Comparison of ENCODE assay signal across 8 mouse cellular contexts in genomic region chr4:57780833-57781641, GRCm38 (mm10).
DNase-seq lines count a peak whose midpoint lies in the region; ATAC-seq lines count a peak whose summit lies in the region.

No protein-coding gene starts in this region.

- H3K36me3 ChIP-seq in heart, embryonic 11.5 days (ENCODE audit: control insufficient read depth, insufficient read depth, low read length) = no peaks in the 10 kb centered on the region
- H3K36me3 ChIP-seq in forebrain, embryonic 15.5 days = no peaks in the 10 kb centered on the region
- no peaks in the 10 kb centered on the region for H3K36me3 ChIP-seq in midbrain, embryonic 13.5 days

- ATAC-seq in heart, embryonic 11.5 days (replicated peaks; ENCODE audit: insufficient number of reproducible peaks, low FRiP score, low TSS enrichment) = no peak
- ATAC-seq in forebrain, embryonic 15.5 days (replicated peaks) = peak; percentile 39; the same call in 1 of the 2 replicates
- ATAC-seq in midbrain, embryonic 13.5 days = peak; percentile 69

- H3K9ac ChIP-seq in heart, embryonic 11.5 days (ENCODE audit: low read depth, low read length) = 0 out of 2 replicates have a peak overlapping the region, but pooled peaks have one; percentile 24
- H3K9ac ChIP-seq in forebrain, embryonic 15.5 days (replicated peaks) = no peak overlapping the region
- no peak overlapping the region for H3K9ac ChIP-seq in midbrain, embryonic 13.5 days (replicated peaks)

- H3K4me3 ChIP-seq in heart, embryonic 11.5 days (ENCODE audit: low read depth, low read length) = no peak overlapping the region
- no peak overlapping the region for H3K4me3 ChIP-seq in forebrain, embryonic 15.5 days
- H3K4me3 ChIP-seq in midbrain, embryonic 13.5 days (replicated peaks) = peak overlapping the region; percentile 12; the same call in 1 of the 2 replicates

- WGBS in heart, embryonic 11.5 days (ENCODE audit: insufficient replicate concordance) = 11% methylated on average over 20 of the region's 20 CpGs
- WGBS in forebrain, embryonic 15.5 days = 5% methylated on average over 20 of the region's 20 CpGs
- WGBS in midbrain, embryonic 13.5 days = 2% methylated on average over 20 of the region's 20 CpGs

- H3K4me2 ChIP-seq in heart, embryonic 11.5 days = peak overlapping the region; percentile 6
- 0 out of 2 replicates have a peak overlapping the region, but pooled peaks have one; percentile 12 for H3K4me2 ChIP-seq in forebrain, embryonic 15.5 days (replicated peaks)
- H3K4me2 ChIP-seq in midbrain, embryonic 13.5 days (replicated peaks) = peak overlapping the region; percentile 22

- H3K27ac ChIP-seq in heart, embryonic 11.5 days (ENCODE audit: low read depth, low read length) = peak overlapping the region; percentile 47; the same call in 1 of the 2 replicates
- no peak overlapping the region for H3K27ac ChIP-seq in forebrain, embryonic 15.5 days (replicated peaks)
- peak overlapping the region; percentile 67 for H3K27ac ChIP-seq in midbrain, embryonic 13.5 days

- no peaks in the 10 kb centered on the region for H3K9me3 ChIP-seq in heart, embryonic 11.5 days (replicated peaks; ENCODE audit: control insufficient read depth, low read length)
- H3K9me3 ChIP-seq in forebrain, embryonic 15.5 days = no peaks in the 10 kb centered on the region
- no peaks in the 10 kb centered on the region for H3K9me3 ChIP-seq in midbrain, embryonic 13.5 days

- H3K4me1 ChIP-seq in heart, embryonic 11.5 days (ENCODE audit: control insufficient read depth, insufficient read depth, low read length) = peaks cover 32% of the 10 kb centered on the region
- peaks cover 17% of the 10 kb centered on the region for H3K4me1 ChIP-seq in forebrain, embryonic 15.5 days
- H3K4me1 ChIP-seq in midbrain, embryonic 13.5 days (replicated peaks) = peaks cover 38% of the 10 kb centered on the region

- no peaks in the 10 kb centered on the region for H3K27me3 ChIP-seq in heart, embryonic 11.5 days (ENCODE audit: control insufficient read depth, insufficient read depth, low read length)
- no peaks in the 10 kb centered on the region; the same call in 1 of the 2 replicates for H3K27me3 ChIP-seq in forebrain, embryonic 15.5 days
- peaks cover 13% of the 10 kb centered on the region for H3K27me3 ChIP-seq in midbrain, embryonic 13.5 days

- no peak for DNase-seq in heart, postnatal 4 days
- DNase-seq in NIH3T3 (ENCODE audit: low read depth) = peak; percentile 39
- no peak for DNase-seq in left cerebral cortex, adult 8-10 months (ENCODE audit: low spot score in 2 of 2)
- DNase-seq in spleen, postnatal 10 days (ENCODE audit: low spot score in 2 of 2) = no peak
- no peak for DNase-seq in urinary bladder, postnatal 4 days (ENCODE audit: low spot score in 2 of 2)
